Mouse (Mus musculus) testis, adult 2 months (tissue): ENCODE data around the gene Slitrk1.

Experiments
- CTCF ChIP-seq: fragments of 200-500 bp; IDR thresholded peaks from 2 replicates; pipeline ENCODE4 v1.5.1; 2012; ENCODE audit warnings: low read depth, mild to moderate bottlenecking, inconsistent platforms, low read length, moderate library complexity; ENCODE audit not compliant: control insufficient read depth, insufficient read depth, insufficient replicate concordance
- POLR2A ChIP-seq: fragments of 200-500 bp; IDR thresholded peaks from 2 replicates; pipeline ENCODE4 v1.6.1; 2012; ENCODE audit warnings: low read depth, mild to moderate bottlenecking, inconsistent platforms, low read length, moderate library complexity; ENCODE audit not compliant: control insufficient read depth

GRCm38 (mm10) chr14:108864631-108865030 lies 49.3 kb downstream of the Slitrk1 start:
- TF ChIP-seq CTCF (no peak), POLR2A (no peak)
